Mouse (Mus musculus): ENCODE results near the gene Spon1. TPM values are rescaled to one million over a fixed set of nuclear protein-coding genes. Genes with fewer than 3 reads are reported as not detected.
A peak's percentile ranks its signal among the peaks of the same experiment; 100 is the strongest.

Gene Spon1
- polyA plus RNA-seq, 1 experiment from 2014 or later, result 3.2 TPM

DNA sequence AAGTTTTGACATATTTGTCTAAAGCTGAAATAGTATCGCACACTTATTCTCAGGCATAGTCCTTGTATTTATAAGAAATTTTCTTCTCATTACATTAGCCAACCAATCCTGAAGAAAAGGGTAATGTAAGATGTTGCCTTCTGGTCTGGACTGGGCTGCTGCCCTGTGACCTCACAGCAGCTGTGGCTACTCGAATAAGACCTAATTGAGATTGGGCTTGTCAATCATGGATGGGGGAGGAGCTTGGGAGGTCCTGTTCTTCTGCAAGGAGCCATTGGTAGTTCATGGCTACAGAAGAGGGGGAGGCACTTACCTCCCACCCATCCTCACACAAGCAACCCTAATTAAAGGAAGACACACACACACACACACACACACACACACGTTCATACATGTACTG lies 27.1 kb downstream of the Spon1 start:
- Histone ChIP-seq H3K9ac (ENCODE audit: low read depth, low read length) (no peak overlapping the region), H3K27ac (ENCODE audit: low read depth, low read length) (no peak overlapping the region), H3K4me3 (ENCODE audit: low read depth, low read length) (no peak overlapping the region), H3K4me1 (replicated peaks; ENCODE audit: control insufficient read depth, insufficient read depth, low read length) (no peaks in the 10 kb centered on the region), H3K9me3 (ENCODE audit: control insufficient read depth) (no peaks in the 10 kb centered on the region), H3K36me3 (ENCODE audit: control insufficient read depth, insufficient read depth) (no peaks in the 10 kb centered on the region), H3K4me2 (replicated peaks; ENCODE audit: low read depth) (no peak overlapping the region), H3K27me3 (replicated peaks; ENCODE audit: control insufficient read depth, insufficient read depth, low read length) (no peaks in the 10 kb centered on the region)
- TF ChIP-seq CTCF (IDR thresholded peaks at IDR 0.05; ENCODE audit: low read depth), result no peak
- WGBS, result 71% methylated on average over 3 of the region's 3 CpGs
- ATAC-seq, result no peak

DNA sequence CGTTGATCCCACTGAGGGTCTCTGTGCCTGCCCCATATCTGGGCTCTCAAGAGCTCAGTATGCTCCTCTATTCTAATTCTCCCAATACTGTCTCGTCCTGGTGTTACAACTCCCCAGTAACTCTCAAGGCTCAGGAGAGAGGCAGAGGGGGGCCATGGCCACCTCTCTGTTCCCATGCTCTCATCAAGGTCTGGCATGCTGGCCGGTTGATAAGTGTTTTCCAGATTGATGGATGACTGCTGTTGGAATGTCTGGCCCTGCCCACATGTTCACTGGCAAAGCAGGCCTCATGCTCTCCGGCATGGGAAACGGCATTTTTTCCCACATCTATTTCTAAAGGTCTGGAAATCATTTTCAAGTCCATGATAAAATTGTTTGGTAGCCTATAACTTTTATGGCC lies 29.4 kb downstream of the Spon1 start:
- H3K9ac ChIP-seq (ENCODE audit: low read depth, low read length), result no peak overlapping the region
- ATAC-seq, result no peak
- no peaks in the 10 kb centered on the region for H3K9me3 ChIP-seq (ENCODE audit: control insufficient read depth)
- H3K4me3 ChIP-seq (ENCODE audit: low read depth, low read length), result no peak overlapping the region
- no peak overlapping the region for H3K27ac ChIP-seq (ENCODE audit: low read depth, low read length)
- WGBS, result 60% methylated on average over 5 of the region's 5 CpGs
- no peaks in the 10 kb centered on the region for H3K27me3 ChIP-seq (replicated peaks; ENCODE audit: control insufficient read depth, insufficient read depth, low read length)
- no peaks in the 10 kb centered on the region for H3K36me3 ChIP-seq (ENCODE audit: control insufficient read depth, insufficient read depth)
- TF ChIP-seq CTCF (IDR thresholded peaks at IDR 0.05; ENCODE audit: low read depth), result no peak
- no peaks in the 10 kb centered on the region for H3K4me1 ChIP-seq (replicated peaks; ENCODE audit: control insufficient read depth, insufficient read depth, low read length)
- no peak overlapping the region for H3K4me2 ChIP-seq (replicated peaks; ENCODE audit: low read depth)

DNA sequence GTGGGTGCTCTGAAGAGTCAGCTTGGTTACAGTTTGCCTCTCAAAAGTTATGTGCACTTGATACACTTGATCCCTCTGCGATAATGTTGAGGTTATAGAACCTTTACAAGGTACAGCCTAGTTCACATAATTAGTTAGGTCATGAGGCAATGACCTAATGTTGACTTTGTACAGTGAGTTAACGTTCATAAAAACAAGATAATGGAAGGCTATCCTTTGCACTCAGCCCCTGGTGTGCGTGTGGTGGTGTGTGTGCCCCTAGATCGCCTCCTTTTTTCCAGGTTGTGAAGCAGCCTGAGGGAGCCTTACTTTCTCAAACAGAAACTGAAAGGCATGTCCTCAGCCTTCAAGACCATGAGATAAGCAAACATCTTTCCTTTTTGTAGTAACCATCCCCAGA lies 31.3 kb downstream of the Spon1 start:
- Histone ChIP-seq H3K4me1 (replicated peaks; ENCODE audit: control insufficient read depth, insufficient read depth, low read length) (no peaks in the 10 kb centered on the region), H3K9me3 (ENCODE audit: control insufficient read depth) (no peaks in the 10 kb centered on the region), H3K4me2 (replicated peaks; ENCODE audit: low read depth) (no peak overlapping the region), H3K36me3 (ENCODE audit: control insufficient read depth, insufficient read depth) (no peaks in the 10 kb centered on the region), H3K27me3 (replicated peaks; ENCODE audit: control insufficient read depth, insufficient read depth, low read length) (no peaks in the 10 kb centered on the region), H3K4me3 (ENCODE audit: low read depth, low read length) (no peak overlapping the region), H3K27ac (ENCODE audit: low read depth, low read length) (no peak overlapping the region), H3K9ac (ENCODE audit: low read depth, low read length) (no peak overlapping the region)
- WGBS, result 47% methylated on average over 4 of the region's 4 CpGs
- ATAC-seq, result peak; percentile 95
- 0 out of 2 replicates have a peak, but pooled peaks have one; percentile 10 for TF ChIP-seq CTCF (IDR thresholded peaks at IDR 0.05; ENCODE audit: low read depth)

DNA sequence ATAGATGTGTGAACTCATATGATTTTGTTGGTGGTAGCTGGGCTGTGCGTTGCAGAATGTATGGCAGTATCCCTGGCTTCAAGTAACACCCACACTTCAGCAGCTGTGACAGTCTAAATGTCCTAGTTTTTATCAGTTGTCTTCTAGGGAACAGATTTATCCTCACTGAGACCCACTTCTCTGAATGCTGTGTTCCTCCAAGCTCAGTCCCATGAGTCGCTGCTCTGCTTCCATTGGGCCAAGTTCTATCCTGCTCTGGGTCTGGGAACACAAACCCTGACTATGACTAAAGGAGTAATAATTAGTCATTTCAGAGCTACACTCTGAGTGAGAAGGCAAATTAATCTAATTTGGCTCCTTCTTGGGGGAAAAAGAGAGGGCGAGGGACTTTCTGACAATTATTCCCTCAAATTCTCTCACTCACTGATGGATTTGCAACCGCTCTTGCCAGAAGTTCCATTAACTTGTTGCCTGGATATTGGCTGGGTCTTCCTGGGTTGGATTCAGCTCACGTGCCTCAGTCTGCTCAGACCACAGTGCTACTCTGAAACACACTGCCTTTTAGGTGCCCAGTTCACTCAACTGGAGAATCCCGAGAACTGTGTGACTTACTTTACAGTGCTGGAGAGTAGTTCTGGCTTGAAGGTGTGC lies 32.9 kb downstream of the Spon1 start:
- TF ChIP-seq CTCF (IDR thresholded peaks at IDR 0.05; ENCODE audit: low read depth), result no peak

DNA sequence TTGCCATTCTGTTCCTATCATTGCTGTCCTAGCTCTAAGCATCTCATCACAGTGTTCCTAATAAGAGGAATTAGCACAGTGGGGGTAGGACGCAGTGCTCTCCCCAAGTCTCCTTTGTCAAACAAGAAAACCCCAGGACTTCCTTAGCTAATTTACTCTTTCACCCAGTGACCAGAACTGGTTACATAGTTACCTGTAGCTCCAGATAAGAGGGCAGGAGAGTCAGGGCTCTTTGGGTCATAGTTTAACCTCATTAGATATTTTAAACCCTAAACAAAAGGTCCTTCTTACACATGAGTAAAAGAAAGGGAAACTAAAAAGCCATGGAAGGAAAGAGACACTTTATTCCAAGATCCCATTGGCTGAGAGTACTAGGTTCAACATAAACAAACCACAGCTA lies 44.0 kb downstream of the Spon1 start:
- H3K27ac ChIP-seq (ENCODE audit: low read depth, low read length), result no peak overlapping the region; the same call in 1 of the 2 replicates
- no peak overlapping the region for H3K4me3 ChIP-seq (ENCODE audit: low read depth, low read length)
- no peak for TF ChIP-seq CTCF (IDR thresholded peaks at IDR 0.05; ENCODE audit: low read depth)
- no peaks in the 10 kb centered on the region for H3K27me3 ChIP-seq (replicated peaks; ENCODE audit: control insufficient read depth, insufficient read depth, low read length)
- ATAC-seq, result peak; percentile 51
- H3K4me2 ChIP-seq (replicated peaks; ENCODE audit: low read depth), result no peak overlapping the region
- H3K4me1 ChIP-seq (replicated peaks; ENCODE audit: control insufficient read depth, insufficient read depth, low read length), result 0 out of 2 replicates have a peak, but pooled peaks cover 4% of the 10 kb centered on the region
- H3K9me3 ChIP-seq (ENCODE audit: control insufficient read depth), result no peaks in the 10 kb centered on the region
- H3K9ac ChIP-seq (ENCODE audit: low read depth, low read length), result no peak overlapping the region
- no peaks in the 10 kb centered on the region for H3K36me3 ChIP-seq (ENCODE audit: control insufficient read depth, insufficient read depth)
- 53% methylated on average over 1 of the region's 1 CpGs for WGBS

More for the DNA sequence above, 32.9 kb downstream of the Spon1 start:
- Histone ChIP-seq H3K27me3 (replicated peaks; ENCODE audit: control insufficient read depth, insufficient read depth, low read length) (no peaks in the 10 kb centered on the region), H3K36me3 (ENCODE audit: control insufficient read depth, insufficient read depth) (no peaks in the 10 kb centered on the region), H3K4me1 (replicated peaks; ENCODE audit: control insufficient read depth, insufficient read depth, low read length) (no peaks in the 10 kb centered on the region), H3K9ac (ENCODE audit: low read depth, low read length) (no peak overlapping the region), H3K4me2 (replicated peaks; ENCODE audit: low read depth) (no peak overlapping the region), H3K27ac (ENCODE audit: low read depth, low read length) (no peak overlapping the region), H3K4me3 (ENCODE audit: low read depth, low read length) (no peak overlapping the region), H3K9me3 (ENCODE audit: control insufficient read depth) (no peaks in the 10 kb centered on the region)
- no peak for ATAC-seq
- 89% methylated on average over 6 of the region's 6 CpGs for WGBS

DNA sequence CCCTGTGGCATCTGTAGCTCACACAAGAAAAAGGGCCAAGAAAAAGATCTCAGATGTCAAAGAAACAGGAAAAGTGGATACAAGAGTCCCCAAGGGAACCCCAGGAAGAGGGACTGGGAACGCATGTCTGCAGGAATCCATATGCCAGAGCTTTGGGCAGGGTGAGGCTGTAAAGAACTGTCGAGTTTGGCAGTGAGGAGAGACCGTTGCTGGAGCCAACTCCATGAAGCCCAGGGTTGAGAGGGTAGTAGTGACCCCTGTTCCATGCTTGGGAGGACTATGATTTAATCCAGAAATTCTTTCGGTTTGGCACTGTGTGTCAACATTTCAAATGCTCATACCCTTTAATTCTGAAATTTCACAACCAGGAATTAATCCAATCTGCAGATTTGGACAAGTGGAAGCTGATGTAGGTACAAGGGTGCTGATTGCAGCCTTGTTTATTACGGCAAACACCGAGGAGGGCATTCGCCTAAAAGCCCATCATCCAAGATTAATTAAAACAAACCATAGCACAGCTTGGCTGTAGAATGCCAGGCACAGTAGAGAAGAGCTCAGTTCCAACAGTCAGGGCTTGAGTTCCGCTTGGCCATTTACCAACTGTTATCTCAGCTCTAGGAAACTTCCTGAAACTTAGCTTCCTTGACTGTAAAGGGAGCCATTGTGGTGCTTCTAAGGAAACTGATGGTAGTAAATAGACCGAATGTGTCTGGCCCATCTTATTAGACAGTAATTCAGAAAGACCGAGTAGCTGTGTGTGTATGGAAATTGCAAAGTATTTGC lies 45.8 kb downstream of the Spon1 start:
- 73% methylated on average over 10 of the region's 10 CpGs for WGBS

More for the DNA sequence above, 45.8 kb downstream of the Spon1 start:
- no peaks in the 10 kb centered on the region for H3K27me3 ChIP-seq (replicated peaks; ENCODE audit: control insufficient read depth, insufficient read depth, low read length)
- H3K4me3 ChIP-seq (ENCODE audit: low read depth, low read length), result no peak overlapping the region
- no peak for ATAC-seq
- H3K36me3 ChIP-seq (ENCODE audit: control insufficient read depth, insufficient read depth), result no peaks in the 10 kb centered on the region
- H3K9ac ChIP-seq (ENCODE audit: low read depth, low read length), result no peak overlapping the region
- H3K27ac ChIP-seq (ENCODE audit: low read depth, low read length), result no peak overlapping the region
- no peaks in the 10 kb centered on the region for H3K9me3 ChIP-seq (ENCODE audit: control insufficient read depth)
- no peak for TF ChIP-seq CTCF (IDR thresholded peaks at IDR 0.05; ENCODE audit: low read depth)
- peaks cover 4% of the 10 kb centered on the region; the same call in 1 of the 2 replicates for H3K4me1 ChIP-seq (replicated peaks; ENCODE audit: control insufficient read depth, insufficient read depth, low read length)
- no peak overlapping the region for H3K4me2 ChIP-seq (replicated peaks; ENCODE audit: low read depth)

All from intestine, postnatal 0 days (tissue).